Mouse (Mus musculus) heart, adult 2 months (tissue): ENCODE measurements around the gene Pde4d.

Experiments used
- CTCF ChIP-seq: fragments of 200-600 bp; IDR thresholded peaks from 2 replicates; pipeline ENCODE4 v1.8.1; 2022; ENCODE audit warnings: antibody characterized with exemption, mild to moderate bottlenecking, moderate library complexity
- POLR2A ChIP-seq: fragments of 200-500 bp; IDR thresholded peaks from 2 replicates; pipeline ENCODE4 v1.6.1; 2011; ENCODE audit warnings: mild to moderate bottlenecking, low read depth, low read length, control low read depth; ENCODE audit not compliant: insufficient read depth

- TF ChIP-seq CTCF = no peak
- TF ChIP-seq POLR2A = no peak
Measured at GRCm38 (mm10) chr13:108905121-108905520, 455.4 kb downstream of the Pde4d start.
